Mouse (Mus musculus): ENCODE results near the gene Slco3a1.

DNA sequence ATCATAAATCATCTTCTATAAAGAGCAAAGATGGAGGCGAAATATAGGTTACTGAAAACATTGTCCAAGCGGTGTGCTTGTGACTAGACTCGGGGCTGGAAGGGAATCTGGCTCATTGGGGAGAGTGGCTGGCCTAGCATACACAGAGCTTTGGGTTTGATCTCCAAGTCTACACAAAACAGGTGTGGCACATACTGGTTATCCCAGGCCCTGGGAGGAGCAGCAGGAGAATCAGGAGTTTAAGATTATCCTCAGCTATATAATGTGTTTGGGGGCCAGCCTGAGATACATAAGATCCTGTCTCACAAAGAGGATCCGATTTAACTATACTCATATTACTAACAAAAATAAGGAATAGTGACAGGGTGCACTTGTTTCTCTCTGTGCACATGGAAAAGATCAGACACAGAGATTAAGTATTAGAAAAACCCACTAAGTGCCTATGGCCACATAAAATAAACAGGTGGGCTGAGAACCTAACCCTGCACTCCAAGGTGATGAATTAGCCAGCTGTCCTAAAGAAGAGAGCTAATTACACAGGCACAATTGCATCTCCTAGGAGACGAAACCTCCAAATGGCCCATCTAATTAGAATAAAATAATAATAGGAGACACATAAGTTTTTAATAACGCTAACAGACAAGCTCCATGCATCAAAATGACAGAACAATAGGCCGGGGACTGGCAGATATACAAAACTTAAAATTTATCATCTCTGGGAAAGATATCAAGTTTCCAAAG lies 224.3 kb downstream of the Slco3a1 start:
- TF ChIP-seq CTCF (IDR thresholded peaks at IDR 0.05; ENCODE audit: low read depth, low read length) (no peak), EP300 (IDR thresholded peaks at IDR 0.05; ENCODE audit: insufficient read depth, low read depth, low read length) (no peak)

Data from ES-Bruce4 (cell line).